Mouse (Mus musculus) 416B (cell line): Measurements from ENCODE around the gene Jarid2.

Experiments used
- DNase-seq: peaks from one replicate; pipeline ENCODE4 v3.0.0; 2011; ENCODE audit warnings: low read depth

The Jarid2 gene

GRCm38 (mm10) chr13:44781126-44781525, 51.9 kb downstream of the Jarid2 start:
- DNase-seq: no peak

- DNase-seq: no peak
Measured at GRCm38 (mm10) chr13:44784551-44784950, 55.3 kb downstream of the Jarid2 start.

- DNase-seq: peak; percentile 80
Measured at GRCm38 (mm10) chr13:44786291-44786690, 57.0 kb downstream of the Jarid2 start.

- peak; percentile 57 for DNase-seq
Measured at GRCm38 (mm10) chr13:44788352-44789125, 59.3 kb downstream of the Jarid2 start.

- no peak for DNase-seq
Measured at GRCm38 (mm10) chr13:44789982-44790381, 60.7 kb downstream of the Jarid2 start.

- no peak for DNase-seq
Measured at GRCm38 (mm10) chr13:44792361-44792892, 63.2 kb downstream of the Jarid2 start.

DNA sequence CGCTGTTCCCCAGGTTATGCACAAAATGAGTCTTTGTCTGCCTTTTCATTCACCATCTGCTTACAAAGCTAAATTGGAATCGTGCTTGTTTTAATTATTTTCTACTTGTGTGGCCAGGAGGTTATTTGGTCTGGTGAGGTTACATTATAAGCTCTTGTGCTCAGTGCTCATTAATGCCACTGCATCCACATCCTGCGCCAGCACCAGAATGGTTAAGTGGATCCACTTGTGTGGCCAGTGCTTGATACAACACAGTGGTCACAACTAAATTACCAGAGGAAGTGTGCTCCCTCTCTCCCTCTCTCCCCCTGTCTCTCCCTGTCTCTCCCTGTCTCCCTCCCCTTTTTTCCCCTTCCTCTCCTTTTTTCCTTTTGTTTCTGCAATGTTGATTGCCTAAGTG, 66.6 kb downstream of the Jarid2 start:
- peak; percentile 36 for DNase-seq

GRCm38 (mm10) chr13:44796775-44797174, 67.5 kb downstream of the Jarid2 start:
- no peak for DNase-seq

GRCm38 (mm10) chr13:44798280-44798679, 69.0 kb downstream of the Jarid2 start:
- DNase-seq: peak; percentile 27

- DNase-seq: no peak
Measured at GRCm38 (mm10) chr13:44799166-44799565, 69.9 kb downstream of the Jarid2 start.

- DNase-seq: peak; percentile 83
Measured at GRCm38 (mm10) chr13:44800059-44800458, 70.8 kb downstream of the Jarid2 start.

GRCm38 (mm10) chr13:44804876-44805275, 75.6 kb downstream of the Jarid2 start:
- peak; percentile 72 for DNase-seq

DNA sequence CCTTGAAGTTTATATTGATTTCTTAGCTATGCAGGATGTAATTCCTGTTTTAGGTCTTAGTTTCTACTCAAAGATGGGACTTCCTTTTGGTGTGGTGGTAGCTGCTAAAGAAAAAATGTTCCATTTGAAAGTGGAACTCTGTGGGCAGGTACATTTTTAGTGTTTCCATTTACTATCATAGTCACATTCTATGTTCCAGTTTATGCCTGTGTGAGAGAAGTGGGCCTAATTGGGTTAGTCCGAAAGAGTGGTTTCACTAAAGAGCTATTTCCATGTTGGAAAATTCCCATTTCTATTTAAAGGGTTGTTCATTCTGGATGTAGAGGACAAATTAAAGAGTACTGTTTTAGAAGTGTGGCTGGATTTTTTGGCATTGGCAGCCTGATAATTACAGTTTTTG, 79.0 kb downstream of the Jarid2 start:
- no peak for DNase-seq

GRCm38 (mm10) chr13:44811021-44811420, 81.7 kb downstream of the Jarid2 start:
- no peak for DNase-seq

DNA sequence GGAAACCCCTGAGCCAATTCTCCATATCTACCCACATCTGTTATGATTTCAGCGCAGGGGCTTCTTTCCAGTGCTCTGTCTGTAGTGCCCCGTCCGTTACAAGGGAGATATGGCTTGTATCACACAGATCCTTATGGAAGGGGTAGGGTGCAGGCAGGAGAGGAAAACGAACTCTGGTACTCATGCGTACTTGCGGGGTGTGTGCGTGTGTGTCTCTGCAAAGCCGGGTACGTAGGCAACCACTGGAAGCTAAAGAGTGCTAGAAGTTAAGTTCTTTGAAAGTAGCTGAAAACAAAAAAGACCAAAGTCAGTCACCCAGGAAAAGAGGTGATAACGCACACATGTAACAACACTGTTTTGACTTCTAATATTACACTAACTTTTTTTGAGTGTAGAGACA, 82.3 kb downstream of the Jarid2 start:
- DNase-seq: no peak

DNA sequence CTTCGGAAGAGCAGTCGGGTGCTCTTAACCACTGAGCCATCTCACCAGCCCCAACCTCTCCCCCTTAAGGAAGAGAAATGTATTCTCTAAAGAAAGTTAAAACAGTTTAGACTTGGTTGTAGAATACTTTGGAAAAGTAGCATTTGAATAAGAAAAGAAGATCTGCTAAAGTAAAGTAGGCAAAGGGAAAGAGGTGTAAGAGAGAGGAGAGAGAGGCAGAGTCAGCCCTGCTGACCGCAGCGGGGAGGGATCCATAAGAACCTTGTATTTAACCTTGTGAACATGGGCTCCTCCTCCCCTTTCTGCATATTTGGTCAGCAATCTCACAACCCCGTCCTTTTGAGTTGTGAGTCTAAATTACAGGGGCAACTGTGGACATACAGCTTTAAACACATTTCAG, 83.1 kb downstream of the Jarid2 start:
- DNase-seq: no peak

- peak; percentile 93 for DNase-seq
Measured at GRCm38 (mm10) chr13:44819400-44819799, 90.1 kb downstream of the Jarid2 start.

DNA sequence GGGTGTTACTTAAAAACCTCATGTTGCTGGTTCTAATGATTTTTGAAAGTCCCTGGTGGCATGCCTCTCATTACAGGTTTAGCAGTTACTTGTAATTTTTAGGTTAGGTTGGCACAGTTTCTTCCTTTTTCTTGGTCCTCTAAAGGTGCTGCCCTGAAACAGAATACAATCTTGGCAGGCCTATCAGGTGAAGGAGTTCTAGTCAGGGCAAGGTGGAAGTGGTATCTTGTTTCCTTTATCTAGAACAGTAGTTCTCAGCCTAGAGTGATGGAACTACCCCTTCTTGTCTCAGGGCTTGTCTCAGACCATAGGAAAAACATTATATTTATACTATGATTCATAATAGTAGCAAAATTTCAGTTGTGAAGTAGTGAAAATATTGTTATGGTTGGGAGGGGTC, 93.3 kb downstream of the Jarid2 start:
- DNase-seq: no peak

GRCm38 (mm10) chr13:44828903-44829302, 99.6 kb downstream of the Jarid2 start:
- no peak for DNase-seq

DNA sequence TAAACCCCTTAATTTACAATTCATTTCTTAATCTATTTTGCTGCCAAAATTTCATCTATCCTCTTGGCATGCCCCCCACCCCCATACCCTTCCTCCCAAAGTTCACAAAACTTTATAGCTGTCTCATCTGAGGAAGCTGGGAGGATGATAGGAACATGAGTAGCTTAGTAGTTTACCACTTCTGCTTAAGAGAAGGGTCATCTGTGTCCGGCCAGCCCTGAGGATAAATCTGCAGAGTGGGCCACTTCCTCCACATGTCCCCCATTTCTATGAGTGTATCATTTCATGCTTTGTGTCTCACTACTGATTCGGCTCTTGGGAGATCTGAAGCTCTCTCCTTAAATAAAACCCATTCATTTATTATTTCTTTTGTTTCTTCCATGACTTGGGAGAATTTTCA, 102.8 kb downstream of the Jarid2 start:
- peak; percentile 47 for DNase-seq

DNA sequence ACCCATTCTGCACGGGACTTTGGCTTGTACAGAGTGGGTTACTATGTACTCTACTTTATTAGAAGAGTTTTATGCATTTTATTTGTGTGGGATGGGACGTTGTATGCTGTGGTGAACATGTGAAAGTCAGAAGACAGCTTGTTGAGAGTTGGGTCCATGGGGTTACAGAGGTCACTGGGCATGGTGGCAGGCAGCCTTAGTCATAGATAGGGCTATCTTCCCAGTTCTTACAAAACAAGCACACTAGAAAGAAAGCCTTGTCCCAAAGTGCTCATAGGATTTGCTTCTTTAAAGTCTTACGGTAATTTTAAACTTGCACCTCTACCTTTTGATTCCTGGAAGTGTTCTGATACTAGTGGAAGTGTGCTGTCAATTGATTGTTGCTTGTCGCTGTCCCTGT, 103.6 kb downstream of the Jarid2 start:
- DNase-seq: no peak

- DNase-seq: peak; percentile 84
Measured at GRCm38 (mm10) chr13:44833353-44833752, 104.1 kb downstream of the Jarid2 start.

DNA sequence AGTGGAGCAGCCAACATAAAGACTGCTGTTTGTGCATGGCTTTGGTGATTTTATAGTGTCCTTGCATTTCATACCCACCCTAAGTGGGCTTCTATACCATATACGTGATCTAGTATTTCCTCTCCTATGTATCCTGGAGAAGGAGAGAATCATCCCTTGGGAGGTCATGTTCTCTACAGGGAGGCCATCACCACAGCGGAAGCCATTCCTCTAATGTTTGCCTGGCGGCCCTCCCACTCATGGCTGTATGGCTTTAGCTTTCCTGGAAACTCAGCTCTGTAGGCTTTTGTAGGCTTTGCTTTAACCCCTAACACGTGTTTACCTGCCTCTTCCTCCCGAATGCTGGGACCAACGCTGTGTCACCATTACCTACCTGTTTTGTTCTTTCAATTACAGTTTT, 108.2 kb downstream of the Jarid2 start:
- no peak for DNase-seq
